Mouse (Mus musculus) liver, adult 2 months (tissue): ENCODE measurements around the gene Marc1.
A peak's percentile ranks its signal among the peaks of the same experiment; 100 is the strongest.

Experiments
- CTCF ChIP-seq: fragments of 200-500 bp; IDR thresholded peaks from 2 replicates; pipeline ENCODE4 v1.5.1; 2011; ENCODE audit warnings: low read depth, low read length, control low read depth
- POLR2A ChIP-seq: fragments of 200-500 bp; IDR thresholded peaks from 2 replicates; pipeline ENCODE4 v1.6.1; 2011; ENCODE audit warnings: low read length, control low read depth; ENCODE audit not compliant: insufficient read depth; ENCODE audit errors: extremely low read depth

GRCm38 (mm10) chr1:184791109-184791508, 20.0 kb downstream of the Marc1 start:
- peak; percentile 23; the same call in 1 of the 2 replicates for TF ChIP-seq CTCF
- no peak for TF ChIP-seq POLR2A
